Mouse (Mus musculus) cortical plate, adult 2 months (tissue): ENCODE data around the gene Mcur1. TPM values are rescaled to one million over a fixed set of nuclear protein-coding genes. Genes with fewer than 3 reads are reported as not detected.

Experiments used
- H3K27ac ChIP-seq: fragments of 200-500 bp; 2 replicates; pipeline ENCODE4 v1.5.1; 2012; ENCODE audit warnings: low read length, control low read depth, inconsistent platforms; ENCODE audit not compliant: insufficient read depth
- H3K4me1 ChIP-seq: fragments of 200-500 bp; 2 replicates; pipeline ENCODE4 v1.6.1; 2011; ENCODE audit warnings: low read length; ENCODE audit not compliant: control insufficient read depth, insufficient read depth
- H3K4me3 ChIP-seq: fragments of 200-500 bp; 2 replicates; pipeline ENCODE4 v1.5.1; 2011; ENCODE audit warnings: mild to moderate bottlenecking, low read length, control low read depth; ENCODE audit not compliant: insufficient read depth
- CTCF ChIP-seq: fragments of 200-500 bp; IDR thresholded peaks from 2 replicates; pipeline ENCODE4 v1.5.1; 2011; ENCODE audit warnings: mild to moderate bottlenecking, control low read depth, low read length; ENCODE audit not compliant: insufficient read depth; ENCODE audit errors: extremely low read depth
- POLR2A ChIP-seq: fragments of 200-500 bp; IDR thresholded peaks from 2 replicates; pipeline ENCODE4 v1.6.1; 2011; ENCODE audit warnings: mild to moderate bottlenecking, low read length, control low read depth; ENCODE audit not compliant: insufficient read depth; ENCODE audit errors: extremely low read depth
- polyA plus RNA-seq: library from polyadenylated mRNA; depleted of rRNA; stranded (reverse); fragments of >200 nt; gene quantifications from 2 replicates; pipeline ENCODE4 v1.2.3, GENCODE M21; 2012; rRNA removed

Gene Mcur1
- 24.5 and 26.1 TPM in 2 replicates for polyA plus RNA-seq

- Histone ChIP-seq H3K27ac (peak within 1 kb of the TSS; percentile 93), H3K4me3 (peak within 1 kb of the TSS; percentile 47), H3K4me1 (peaks cover 4% of the 10 kb centered on the region; the same call in 1 of the 2 replicates)
- TF ChIP-seq CTCF (no peak), POLR2A (peak; percentile 20; the same call in 1 of the 2 replicates)
Measured at GRCm38 (mm10) chr13:43559711-43560457, at the start of gene Mcur1. Mcur1 (minus strand) TSS chr13:43560191.

- TF ChIP-seq POLR2A: no peak
- no peak for TF ChIP-seq CTCF
- H3K4me1 ChIP-seq: no peaks in the 10 kb centered on the region
- no peak overlapping the region for H3K27ac ChIP-seq
- no peak overlapping the region for H3K4me3 ChIP-seq
Measured at GRCm38 (mm10) chr13:43608854-43609253, 48.9 kb upstream of the Mcur1 start.

- no peaks in the 10 kb centered on the region for H3K4me1 ChIP-seq
- H3K27ac ChIP-seq: no peak overlapping the region
- H3K4me3 ChIP-seq: no peak overlapping the region
- TF ChIP-seq POLR2A (no peak), CTCF (no peak)
Measured at GRCm38 (mm10) chr13:43603042-43603441, 43.1 kb upstream of the Mcur1 start.

- Histone ChIP-seq H3K4me3 (no peak overlapping the region), H3K27ac (no peak overlapping the region)
Measured at GRCm38 (mm10) chr13:43602440-43602839, 42.4 kb upstream of the Mcur1 start.

GRCm38 (mm10) chr13:43600967-43601366 is 41.0 kb upstream of the Mcur1 start:
- TF ChIP-seq CTCF (no peak), POLR2A (no peak)
- no peak overlapping the region for H3K4me3 ChIP-seq
- H3K4me1 ChIP-seq: no peaks in the 10 kb centered on the region
- no peak overlapping the region for H3K27ac ChIP-seq

More at GRCm38 (mm10) chr13:43602440-43602839, 42.4 kb upstream of the Mcur1 start:
- H3K4me1 ChIP-seq: no peaks in the 10 kb centered on the region
- no peak for TF ChIP-seq POLR2A
- TF ChIP-seq CTCF: no peak

GRCm38 (mm10) chr13:43595896-43596295 is 35.9 kb upstream of the Mcur1 start:
- H3K27ac ChIP-seq: no peak overlapping the region

GRCm38 (mm10) chr13:43592681-43593068 is 32.7 kb upstream of the Mcur1 start:
- Histone ChIP-seq H3K4me3 (0 out of 2 replicates have a peak overlapping the region, but pooled peaks have one; percentile 9), H3K4me1 (peaks cover 8% of the 10 kb centered on the region), H3K27ac (no peak overlapping the region)
- no peak for TF ChIP-seq CTCF
- TF ChIP-seq POLR2A: no peak

More at GRCm38 (mm10) chr13:43595896-43596295, 35.9 kb upstream of the Mcur1 start:
- H3K4me3 ChIP-seq: no peak overlapping the region
- no peak for TF ChIP-seq POLR2A
- peak; percentile 96 for TF ChIP-seq CTCF
- peaks cover 4% of the 10 kb centered on the region for H3K4me1 ChIP-seq

- H3K27ac ChIP-seq: no peak overlapping the region
- TF ChIP-seq CTCF (no peak), POLR2A (no peak)
- H3K4me3 ChIP-seq: 0 out of 2 replicates have a peak overlapping the region, but pooled peaks have one; percentile 9
- H3K4me1 ChIP-seq: peaks cover 8% of the 10 kb centered on the region
Measured at GRCm38 (mm10) chr13:43591828-43592680, 32.1 kb upstream of the Mcur1 start.

- Histone ChIP-seq H3K27ac (peak overlapping the region; percentile 84; the same call in 1 of the 2 replicates), H3K4me3 (no peak overlapping the region), H3K4me1 (peaks cover 9% of the 10 kb centered on the region)
- no peak for TF ChIP-seq POLR2A
- no peak for TF ChIP-seq CTCF
Measured at GRCm38 (mm10) chr13:43587844-43588840, 28.2 kb upstream of the Mcur1 start.
